Mouse (Mus musculus) kidney, adult 2 months (tissue): ENCODE results near the gene Sema3a. TPM values are rescaled to one million over a fixed set of nuclear protein-coding genes. Genes with fewer than 3 reads are reported as not detected.

Source experiments
- DNase-seq: peaks from one replicate; pipeline ENCODE4 v3.0.0; 2021
- H3K27ac ChIP-seq: fragments of 200-500 bp; 2 replicates; pipeline ENCODE4 v1.5.1; 2012; ENCODE audit warnings: low read depth, low read length, control low read depth, inconsistent platforms; ENCODE audit not compliant: insufficient read depth
- H3K27me3 ChIP-seq: fragments of 200-500 bp; replicated peaks from 2 replicates; pipeline ENCODE4 v1.6.1; 2012; ENCODE audit warnings: mild to moderate bottlenecking, moderate library complexity, low read length, inconsistent platforms; ENCODE audit not compliant: control insufficient read depth, insufficient read depth
- H3K36me3 ChIP-seq: fragments of 200-500 bp; 2 replicates; pipeline ENCODE4 v1.6.1; 2012; ENCODE audit warnings: mild to moderate bottlenecking, moderate library complexity, low read length, inconsistent platforms; ENCODE audit not compliant: control insufficient read depth, insufficient read depth
- H3K4me1 ChIP-seq: fragments of 200-500 bp; 2 replicates; pipeline ENCODE4 v1.6.1; 2011; ENCODE audit warnings: low read length; ENCODE audit not compliant: control insufficient read depth, insufficient read depth
- H3K4me3 ChIP-seq: fragments of 200-500 bp; 2 replicates; pipeline ENCODE4 v1.5.1; 2011; ENCODE audit warnings: mild to moderate bottlenecking, low read depth, low read length, control low read depth; ENCODE audit not compliant: insufficient read depth
- CTCF ChIP-seq: fragments of 200-500 bp; conservative IDR thresholded peaks from 2 replicates; pipeline ENCODE4 v1.5.1; 2011; ENCODE audit warnings: low read depth, mild to moderate bottlenecking, control low read depth, low read length, moderate library complexity, mixed read lengths; ENCODE audit not compliant: insufficient read depth, insufficient read length
- POLR2A ChIP-seq: fragments of 200-500 bp; IDR thresholded peaks from one replicate; pipeline ENCODE4 v1.6.1; 2011; ENCODE audit warnings: low read depth, low read length, control low read depth
- WGBS: fragments of 180-500 bp; shearing (Covaris S2); methylation state at CpG from one replicate; pipeline ENCODE4 v1.1.7; 2018; 5-methylcytosine and 5-hydroxymethylcytosine counted together
- polyA plus RNA-seq: library from polyadenylated mRNA; depleted of rRNA; stranded (reverse); fragments of >200 nt; gene quantifications from 2 replicates; pipeline ENCODE4 v1.2.3, GENCODE M21; 2012

The Sema3a gene
- polyA plus RNA-seq, 1 experiment: 0.61 TPM

- no peak for DNase-seq
- WGBS: 83% methylated on average over 3 of the region's 3 CpGs
- Histone ChIP-seq H3K36me3 (no peaks in the 10 kb centered on the region), H3K4me1 (no peaks in the 10 kb centered on the region), H3K27ac (no peak overlapping the region), H3K4me3 (no peak overlapping the region), H3K27me3 (no peaks in the 10 kb centered on the region)
- no peak for TF ChIP-seq CTCF
- TF ChIP-seq POLR2A: no peak
These were observed 262.5 kb downstream of the Sema3a start for GRCm38 (mm10) chr5:13387679-13388078.

- WGBS: 78% methylated on average over 3 of the region's 3 CpGs
- H3K27me3 ChIP-seq: no peaks in the 10 kb centered on the region
- no peaks in the 10 kb centered on the region for H3K4me1 ChIP-seq
These were observed 264.8 kb downstream of the Sema3a start for GRCm38 (mm10) chr5:13389995-13390394.

GRCm38 (mm10) chr5:13405432-13405831 lies 280.2 kb downstream of the Sema3a start:
- H3K4me3 ChIP-seq: no peak overlapping the region
- no peaks in the 10 kb centered on the region for H3K27me3 ChIP-seq
- H3K27ac ChIP-seq: no peak overlapping the region
- no peaks in the 10 kb centered on the region for H3K36me3 ChIP-seq
- TF ChIP-seq POLR2A (no peak), CTCF (no peak)
- 25% methylated on average over 1 of the region's 1 CpGs for WGBS
- H3K4me1 ChIP-seq: no peaks in the 10 kb centered on the region
- peak; percentile 16 for DNase-seq

More at GRCm38 (mm10) chr5:13389995-13390394, 264.8 kb downstream of the Sema3a start:
- Histone ChIP-seq H3K4me3 (no peak overlapping the region), H3K27ac (no peak overlapping the region), H3K36me3 (no peaks in the 10 kb centered on the region)
- DNase-seq: no peak
- no peak for TF ChIP-seq POLR2A
- no peak for TF ChIP-seq CTCF

- Histone ChIP-seq H3K27ac (no peak overlapping the region), H3K4me1 (no peaks in the 10 kb centered on the region), H3K27me3 (no peaks in the 10 kb centered on the region), H3K36me3 (no peaks in the 10 kb centered on the region), H3K4me3 (no peak overlapping the region)
- DNase-seq: no peak
- no peak for TF ChIP-seq CTCF
- TF ChIP-seq POLR2A: no peak
- 90% methylated on average over 2 of the region's 2 CpGs for WGBS
These were observed 280.9 kb downstream of the Sema3a start for GRCm38 (mm10) chr5:13406131-13406530.

- Histone ChIP-seq H3K27ac (no peak overlapping the region), H3K4me3 (no peak overlapping the region), H3K4me1 (no peaks in the 10 kb centered on the region), H3K36me3 (no peaks in the 10 kb centered on the region), H3K27me3 (no peaks in the 10 kb centered on the region)
- TF ChIP-seq POLR2A: no peak
- no peak for DNase-seq
- WGBS: 79% methylated on average over 2 of the region's 2 CpGs
These were observed 286.7 kb downstream of the Sema3a start for GRCm38 (mm10) chr5:13411920-13412319.

GRCm38 (mm10) chr5:13413915-13414525 lies 288.8 kb downstream of the Sema3a start:
- no peaks in the 10 kb centered on the region for H3K36me3 ChIP-seq
- no peak overlapping the region for H3K27ac ChIP-seq
- H3K4me3 ChIP-seq: no peak overlapping the region
- no peaks in the 10 kb centered on the region for H3K4me1 ChIP-seq
- DNase-seq: no peak
- WGBS: 77% methylated on average over 2 of the region's 2 CpGs
- H3K27me3 ChIP-seq: no peaks in the 10 kb centered on the region
- TF ChIP-seq POLR2A: no peak
- TF ChIP-seq CTCF: no peak

- no peaks in the 10 kb centered on the region for H3K4me1 ChIP-seq
- no peak overlapping the region for H3K27ac ChIP-seq
- no peak for DNase-seq
- TF ChIP-seq POLR2A (no peak), CTCF (no peak)
- H3K36me3 ChIP-seq: no peaks in the 10 kb centered on the region
- H3K27me3 ChIP-seq: no peaks in the 10 kb centered on the region
- H3K4me3 ChIP-seq: no peak overlapping the region
- WGBS: 49% methylated on average over 3 of the region's 3 CpGs
These were observed 291.9 kb downstream of the Sema3a start for GRCm38 (mm10) chr5:13416960-13417710.
